Mouse (Mus musculus) megakaryocyte, embryonic 14.5 days (primary cell): ENCODE measurements around the gene Lrrc28.

ENCODE experiments used
- FLI1 ChIP-seq: IDR thresholded peaks from 2 replicates; pipeline ENCODE4 v1.6.1; 2012; ENCODE audit warnings: low read length, inconsistent platforms, mixed read lengths
- GATA1 ChIP-seq: IDR thresholded peaks from 3 replicates; pipeline ENCODE4 v1.6.1; 2012; ENCODE audit warnings: mixed read lengths, low read length, inconsistent platforms, borderline replicate concordance

- TF ChIP-seq GATA1 (no peak), FLI1 (no peak)
These were observed 14.3 kb downstream of the Lrrc28 start for GRCm38 (mm10) chr7:67630817-67631216.
